Mouse (Mus musculus): ENCODE results near the gene 7530416G11Rik. TPM values are rescaled to one million over a fixed set of nuclear protein-coding genes. Genes with fewer than 3 reads are reported as not detected.

7530416G11Rik gene
- not detected in 2 replicates for polyA plus RNA-seq (2015; fragmentation: Nextera tagmentation; extraction: Ambion mirVana)

DNA sequence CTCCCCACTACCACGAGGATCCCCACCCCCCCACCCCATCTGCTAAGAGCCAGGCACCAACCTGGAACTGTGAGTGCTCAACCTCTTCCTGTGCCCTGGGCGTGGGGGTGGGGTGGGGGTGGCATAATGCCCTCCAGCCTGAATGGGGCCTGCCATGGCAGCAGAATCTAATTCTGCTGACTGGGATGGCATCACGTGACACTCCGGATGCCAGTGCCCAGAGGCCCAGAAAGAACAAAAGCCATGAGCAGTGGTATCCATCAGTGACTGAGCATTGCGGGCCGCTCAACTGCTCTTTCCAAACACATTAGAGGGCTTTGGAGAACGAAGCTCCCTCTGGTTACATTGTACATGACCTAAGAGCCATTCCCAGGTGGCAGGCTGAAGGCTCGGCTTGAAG lies at the start of gene 7530416G11Rik:
TSS of gene 7530416G11Rik (minus strand) at position 101 of the 400 bp plus-strand sequence.
- no peak for ATAC-seq
- H3K9me3 ChIP-seq (ENCODE audit: control insufficient read depth): no peaks in the 10 kb centered on the region
- H3K4me1 ChIP-seq (replicated peaks; ENCODE audit: control insufficient read depth, insufficient read depth, low read length): no peaks in the 10 kb centered on the region
- 83% methylated on average over 8 of the region's 8 CpGs for WGBS
- H3K4me3 ChIP-seq (ENCODE audit: low read depth, low read length): no peak within 1 kb of the TSS
- no peak within 1 kb of the TSS for H3K4me2 ChIP-seq (replicated peaks; ENCODE audit: low read depth)
- no peak within 1 kb of the TSS for H3K9ac ChIP-seq (ENCODE audit: low read depth, low read length)
- H3K36me3 ChIP-seq (ENCODE audit: control insufficient read depth, insufficient read depth): no peaks in the 10 kb centered on the region
- H3K27me3 ChIP-seq (replicated peaks; ENCODE audit: control insufficient read depth, insufficient read depth, low read length): no peaks in the 10 kb centered on the region
- TF ChIP-seq CTCF (IDR thresholded peaks at IDR 0.05; ENCODE audit: low read depth): no peak
- H3K27ac ChIP-seq (ENCODE audit: low read depth, low read length): no peak within 1 kb of the TSS

DNA sequence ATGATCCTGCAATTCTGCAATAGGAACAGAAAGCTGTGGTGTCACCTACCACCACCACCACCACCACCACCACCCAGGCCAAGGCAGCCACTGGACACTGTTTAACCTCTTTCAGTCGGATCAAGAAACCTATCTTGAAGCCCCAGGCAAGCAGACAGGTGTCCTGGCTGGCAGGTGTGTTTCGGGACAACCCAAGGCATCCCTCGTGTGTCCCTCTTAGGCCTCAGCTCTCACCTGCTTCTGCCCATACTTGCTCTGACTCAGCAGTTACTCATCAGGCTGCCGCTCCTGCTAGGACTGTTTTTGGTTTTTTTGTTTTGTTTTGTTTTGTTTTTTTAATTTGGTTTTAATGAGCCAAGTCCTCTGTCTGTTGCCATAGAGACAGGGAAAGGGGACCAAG lies 43.5 kb upstream of the 7530416G11Rik start:
- no peak for TF ChIP-seq CTCF (IDR thresholded peaks at IDR 0.05; ENCODE audit: low read depth)

DNA sequence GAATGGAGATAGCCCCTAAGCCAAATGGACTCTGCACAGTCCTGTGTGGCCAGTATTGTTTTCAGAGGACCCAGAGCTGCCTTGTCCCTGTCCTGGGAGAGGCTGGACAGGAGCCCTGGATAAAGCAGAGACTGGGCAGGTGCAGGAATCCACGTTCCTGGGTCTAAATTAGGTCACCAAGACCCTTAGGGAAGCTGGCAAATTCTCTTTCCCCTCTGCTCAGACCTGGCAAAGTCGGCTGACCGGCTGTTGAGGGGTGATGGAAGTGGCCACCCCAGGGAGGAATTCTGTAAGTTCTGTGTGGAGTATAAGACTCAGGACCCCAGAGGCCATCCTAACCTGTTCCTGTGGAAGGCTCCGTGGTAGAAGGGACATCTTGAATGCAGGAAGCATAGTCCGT lies 42.3 kb upstream of the 7530416G11Rik start:
- no peaks in the 10 kb centered on the region for H3K4me1 ChIP-seq (replicated peaks; ENCODE audit: control insufficient read depth, insufficient read depth, low read length)
- TF ChIP-seq CTCF (IDR thresholded peaks at IDR 0.05; ENCODE audit: low read depth): no peak
- H3K4me3 ChIP-seq (ENCODE audit: low read depth, low read length): no peak overlapping the region
- H3K27ac ChIP-seq (ENCODE audit: low read depth, low read length): no peak overlapping the region
- H3K9me3 ChIP-seq (ENCODE audit: control insufficient read depth): no peaks in the 10 kb centered on the region
- no peaks in the 10 kb centered on the region for H3K36me3 ChIP-seq (ENCODE audit: control insufficient read depth, insufficient read depth)
- 82% methylated on average over 5 of the region's 5 CpGs for WGBS
- H3K4me2 ChIP-seq (replicated peaks; ENCODE audit: low read depth): no peak overlapping the region
- H3K9ac ChIP-seq (ENCODE audit: low read depth, low read length): no peak overlapping the region
- no peak for ATAC-seq
- no peaks in the 10 kb centered on the region for H3K27me3 ChIP-seq (replicated peaks; ENCODE audit: control insufficient read depth, insufficient read depth, low read length)

More for the DNA sequence above, 43.5 kb upstream of the 7530416G11Rik start:
- Histone ChIP-seq H3K27me3 (replicated peaks; ENCODE audit: control insufficient read depth, insufficient read depth, low read length) (no peaks in the 10 kb centered on the region), H3K4me2 (replicated peaks; ENCODE audit: low read depth) (no peak overlapping the region), H3K4me1 (replicated peaks; ENCODE audit: control insufficient read depth, insufficient read depth, low read length) (no peaks in the 10 kb centered on the region), H3K9ac (ENCODE audit: low read depth, low read length) (no peak overlapping the region), H3K9me3 (ENCODE audit: control insufficient read depth) (no peaks in the 10 kb centered on the region), H3K4me3 (ENCODE audit: low read depth, low read length) (no peak overlapping the region), H3K27ac (ENCODE audit: low read depth, low read length) (no peak overlapping the region), H3K36me3 (ENCODE audit: control insufficient read depth, insufficient read depth) (no peaks in the 10 kb centered on the region)
- WGBS: 81% methylated on average over 4 of the region's 4 CpGs
- ATAC-seq: no peak

DNA sequence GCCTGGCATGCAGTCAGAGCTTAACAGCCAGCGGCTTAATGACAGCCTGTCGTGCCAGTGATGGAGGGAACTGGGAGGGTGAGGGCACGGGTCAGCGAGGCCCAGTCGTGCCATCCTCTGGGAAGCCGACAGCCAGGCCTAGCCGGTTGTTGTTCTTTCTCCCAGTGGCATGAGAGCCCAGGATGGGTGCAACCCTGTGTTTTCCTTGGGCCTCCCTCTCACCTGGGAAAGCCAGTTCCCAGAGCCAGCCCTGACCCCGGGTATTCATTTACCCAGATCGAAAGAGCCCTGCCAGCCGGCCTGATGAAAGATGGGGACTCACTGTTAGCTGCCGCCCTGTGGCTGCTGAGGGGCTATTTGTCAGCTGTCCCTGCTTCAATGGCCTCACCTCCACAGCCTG lies 35.1 kb upstream of the 7530416G11Rik start:
- Histone ChIP-seq H3K9ac (ENCODE audit: low read depth, low read length) (no peak overlapping the region), H3K4me2 (replicated peaks; ENCODE audit: low read depth) (no peak overlapping the region), H3K4me3 (ENCODE audit: low read depth, low read length) (no peak overlapping the region), H3K27me3 (replicated peaks; ENCODE audit: control insufficient read depth, insufficient read depth, low read length) (no peaks in the 10 kb centered on the region), H3K36me3 (ENCODE audit: control insufficient read depth, insufficient read depth) (no peaks in the 10 kb centered on the region), H3K4me1 (replicated peaks; ENCODE audit: control insufficient read depth, insufficient read depth, low read length) (no peaks in the 10 kb centered on the region), H3K9me3 (ENCODE audit: control insufficient read depth) (no peaks in the 10 kb centered on the region), H3K27ac (ENCODE audit: low read depth, low read length) (no peak overlapping the region)
- 56% methylated on average over 11 of the region's 11 CpGs for WGBS
- TF ChIP-seq CTCF (IDR thresholded peaks at IDR 0.05; ENCODE audit: low read depth): no peak
- ATAC-seq: no peak

DNA sequence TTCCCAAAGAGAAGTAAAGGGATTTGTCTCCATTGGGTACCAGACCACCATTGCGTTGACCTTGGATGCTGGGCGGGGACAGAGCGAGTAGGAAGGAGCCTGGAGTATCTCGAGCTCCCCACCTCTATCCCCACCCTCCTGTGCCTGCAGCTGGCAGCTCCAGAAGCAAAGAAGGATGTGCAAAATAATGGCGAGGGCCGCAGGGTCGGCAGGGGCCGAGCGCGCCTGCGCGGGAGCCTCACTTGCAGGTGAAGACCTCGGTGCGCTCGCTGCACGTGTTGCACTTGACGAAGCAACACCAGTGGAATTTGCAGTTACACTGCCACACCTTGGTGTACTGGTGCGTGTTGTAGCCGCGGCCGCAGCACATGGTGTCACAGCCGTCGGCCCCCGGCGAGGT lies 34.1 kb upstream of the 7530416G11Rik start:
- ATAC-seq: no peak
- no peaks in the 10 kb centered on the region for H3K9me3 ChIP-seq (ENCODE audit: control insufficient read depth)
- no peaks in the 10 kb centered on the region for H3K27me3 ChIP-seq (replicated peaks; ENCODE audit: control insufficient read depth, insufficient read depth, low read length)
- H3K9ac ChIP-seq (ENCODE audit: low read depth, low read length): no peak overlapping the region
- WGBS: 77% methylated on average over 25 of the region's 25 CpGs
- no peak overlapping the region for H3K4me3 ChIP-seq (ENCODE audit: low read depth, low read length)
- H3K27ac ChIP-seq (ENCODE audit: low read depth, low read length): no peak overlapping the region
- no peaks in the 10 kb centered on the region for H3K36me3 ChIP-seq (ENCODE audit: control insufficient read depth, insufficient read depth)
- no peaks in the 10 kb centered on the region for H3K4me1 ChIP-seq (replicated peaks; ENCODE audit: control insufficient read depth, insufficient read depth, low read length)
- no peak for TF ChIP-seq CTCF (IDR thresholded peaks at IDR 0.05; ENCODE audit: low read depth)
- no peak overlapping the region for H3K4me2 ChIP-seq (replicated peaks; ENCODE audit: low read depth)

DNA sequence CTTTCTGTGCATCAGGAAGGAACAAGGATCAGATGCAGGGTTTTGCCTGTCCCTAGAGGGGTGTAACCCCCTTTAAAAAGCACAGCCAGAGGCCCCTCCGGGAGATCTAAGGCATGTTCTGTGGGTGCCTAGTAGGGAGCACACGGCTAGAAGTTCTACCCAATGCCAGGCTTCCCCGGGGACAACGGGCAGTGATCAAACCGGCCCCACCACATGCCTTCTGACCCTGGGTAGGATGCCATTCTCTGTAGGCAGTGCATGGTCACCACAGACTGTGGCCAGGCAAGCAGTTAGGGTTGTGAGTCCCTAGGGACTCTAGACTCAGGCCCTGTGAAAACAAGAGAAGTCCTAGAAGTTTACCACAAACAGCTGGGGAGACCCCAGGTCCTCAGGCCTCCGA lies 31.6 kb upstream of the 7530416G11Rik start:
- Histone ChIP-seq H3K9ac (ENCODE audit: low read depth, low read length) (no peak overlapping the region), H3K4me1 (replicated peaks; ENCODE audit: control insufficient read depth, insufficient read depth, low read length) (no peaks in the 10 kb centered on the region), H3K27me3 (replicated peaks; ENCODE audit: control insufficient read depth, insufficient read depth, low read length) (no peaks in the 10 kb centered on the region), H3K9me3 (ENCODE audit: control insufficient read depth) (no peaks in the 10 kb centered on the region), H3K36me3 (ENCODE audit: control insufficient read depth, insufficient read depth) (no peaks in the 10 kb centered on the region), H3K4me3 (ENCODE audit: low read depth, low read length) (no peak overlapping the region), H3K4me2 (replicated peaks; ENCODE audit: low read depth) (no peak overlapping the region), H3K27ac (ENCODE audit: low read depth, low read length) (no peak overlapping the region)
- ATAC-seq: no peak
- no peak for TF ChIP-seq CTCF (IDR thresholded peaks at IDR 0.05; ENCODE audit: low read depth)
- WGBS: 84% methylated on average over 6 of the region's 6 CpGs

GRCm38 (mm10) chr15:85534215-85534614 lies 31.2 kb upstream of the 7530416G11Rik start:
- TF ChIP-seq CTCF (IDR thresholded peaks at IDR 0.05; ENCODE audit: low read depth): no peak
- Histone ChIP-seq H3K27ac (ENCODE audit: low read depth, low read length) (no peak overlapping the region), H3K9ac (ENCODE audit: low read depth, low read length) (no peak overlapping the region), H3K9me3 (ENCODE audit: control insufficient read depth) (no peaks in the 10 kb centered on the region), H3K4me1 (replicated peaks; ENCODE audit: control insufficient read depth, insufficient read depth, low read length) (no peaks in the 10 kb centered on the region), H3K4me3 (ENCODE audit: low read depth, low read length) (no peak overlapping the region), H3K27me3 (replicated peaks; ENCODE audit: control insufficient read depth, insufficient read depth, low read length) (no peaks in the 10 kb centered on the region), H3K36me3 (ENCODE audit: control insufficient read depth, insufficient read depth) (no peaks in the 10 kb centered on the region), H3K4me2 (replicated peaks; ENCODE audit: low read depth) (no peak overlapping the region)
- ATAC-seq: no peak
- WGBS: 48% methylated on average over 8 of the region's 8 CpGs

Measured in intestine, postnatal 0 days (tissue).